Mouse (Mus musculus): ENCODE results near the gene Rnf115.
A peak's percentile ranks its signal among the peaks of the same experiment; 100 is the strongest.
"Not testable (repeated sequence)": the region's sequence is repeated elsewhere in the genome, so short reads cannot be mapped to it uniquely, and the experiment has no call there.

Rnf115 gene

DNA sequence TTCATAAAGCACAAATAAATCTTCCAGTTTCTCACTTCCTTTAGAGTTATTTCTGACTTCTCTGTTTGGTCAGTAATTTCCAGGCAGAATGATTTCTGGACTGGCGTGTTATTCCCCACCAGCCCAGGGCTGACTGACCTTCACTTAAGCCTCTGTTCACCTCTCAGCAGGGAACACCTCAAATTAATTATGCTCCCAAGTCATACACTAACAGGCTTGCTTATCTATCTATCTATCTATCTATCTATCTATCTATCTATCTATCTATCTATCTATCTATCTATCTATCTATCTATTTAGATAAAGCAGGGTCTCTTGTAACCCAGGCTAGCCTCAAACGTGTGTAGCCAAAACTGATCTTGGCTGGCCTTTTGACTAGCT, 18.8 kb upstream of the Rnf115 start:
- no peak for DNase-seq

DNA sequence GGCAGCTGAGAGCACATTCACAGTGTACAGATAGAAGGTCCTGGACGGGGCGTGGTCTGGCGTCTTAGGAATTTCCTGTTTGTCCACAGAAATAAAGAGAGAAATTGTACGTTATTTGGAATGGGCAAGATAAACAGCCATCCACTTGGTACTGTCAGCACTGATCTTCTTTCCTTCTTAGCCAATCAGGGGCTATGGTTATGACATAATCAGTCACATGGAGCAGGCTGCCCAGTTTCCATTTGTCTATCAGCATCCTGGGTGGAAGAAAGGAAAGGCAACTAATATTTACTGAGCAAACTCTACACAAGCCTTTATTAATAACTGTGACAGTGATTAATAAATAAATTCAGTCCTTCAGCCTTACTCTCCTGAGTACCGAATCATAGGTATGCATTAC, 13.2 kb upstream of the Rnf115 start:
- DNase-seq: no peak

DNA sequence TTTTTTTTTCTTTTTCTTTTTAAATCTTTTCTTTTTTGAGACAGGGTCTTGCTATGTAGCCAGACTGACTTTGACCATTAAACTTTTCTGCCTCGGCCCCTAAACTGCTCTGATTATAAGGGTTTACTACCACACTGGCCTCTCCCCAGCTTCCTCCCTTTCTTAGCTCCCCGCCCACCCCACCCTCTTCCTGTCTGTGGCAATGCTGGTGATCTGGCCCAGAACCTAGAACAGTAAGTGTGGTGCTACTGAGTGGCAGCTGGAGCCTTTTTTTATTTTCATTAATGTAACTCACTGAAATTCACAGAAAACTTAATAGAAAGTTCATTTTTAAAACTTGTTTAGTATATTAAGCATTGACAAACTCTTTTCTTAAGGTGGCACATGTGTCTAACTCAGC, 11.6 kb upstream of the Rnf115 start:
- DNase-seq: peak in 1 of 2 experiments; percentile 8

DNA sequence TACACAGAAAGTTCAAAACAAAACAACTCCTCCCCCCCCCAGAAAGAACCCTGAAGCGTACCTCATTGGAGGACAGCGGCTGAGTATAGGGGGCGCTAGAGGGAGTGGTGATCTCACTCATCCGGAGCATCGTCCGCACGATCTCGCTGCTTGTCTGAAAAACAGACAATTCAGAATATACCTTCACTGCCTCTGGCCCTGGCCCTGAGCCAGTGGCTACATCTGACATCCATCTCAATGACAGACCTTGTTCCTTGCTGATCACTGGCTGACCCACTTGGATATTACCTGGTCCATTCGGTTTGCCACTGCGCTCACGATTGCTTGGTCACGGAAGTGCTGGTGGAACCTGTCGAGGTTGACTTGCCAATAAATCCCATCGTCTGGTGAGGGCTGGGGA, 8.3 kb upstream of the Rnf115 start:
- DNase-seq: peak; percentile 50 to 72

DNA sequence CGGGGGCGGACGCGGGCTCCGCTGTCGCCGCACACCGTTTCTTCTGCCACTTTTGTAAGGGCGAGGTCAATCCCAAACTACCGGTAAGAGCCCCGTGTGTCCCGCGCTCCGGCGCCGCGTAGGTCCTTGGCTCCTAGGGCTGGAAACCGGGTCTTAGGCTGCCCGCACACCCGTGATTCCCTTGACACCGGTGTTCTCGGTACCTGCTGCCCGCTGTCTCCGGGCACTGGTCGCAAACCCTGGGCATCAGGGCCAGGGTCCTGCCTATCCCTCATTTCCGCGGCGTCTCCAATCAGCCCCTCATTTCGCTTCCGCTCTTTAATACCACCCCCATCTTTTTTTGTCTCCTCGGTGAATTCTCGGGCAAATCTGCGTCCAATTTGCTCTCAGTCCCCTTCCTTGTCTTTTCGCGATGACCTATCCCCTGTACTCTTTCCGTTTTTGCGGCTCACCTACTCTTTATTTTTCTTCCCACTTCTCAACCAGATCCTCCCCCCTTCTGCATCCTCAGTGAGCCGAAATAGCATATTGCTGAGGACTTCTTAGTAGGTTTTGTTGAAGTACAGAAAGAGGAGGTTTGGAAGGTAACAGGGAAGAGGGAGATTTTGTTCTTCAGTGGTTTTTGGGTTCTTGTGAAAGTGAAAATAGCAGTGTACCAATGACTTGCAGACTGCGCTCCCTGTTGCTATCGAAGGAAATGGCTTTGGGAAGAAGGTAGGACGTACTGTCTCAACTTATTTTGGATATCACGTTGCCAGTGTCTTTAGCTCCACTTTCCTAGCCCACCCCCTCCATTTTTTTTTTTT, 567 bp downstream of the Rnf115 start:
- peak in 1 of 2 experiments; percentile 23 for DNase-seq

DNA sequence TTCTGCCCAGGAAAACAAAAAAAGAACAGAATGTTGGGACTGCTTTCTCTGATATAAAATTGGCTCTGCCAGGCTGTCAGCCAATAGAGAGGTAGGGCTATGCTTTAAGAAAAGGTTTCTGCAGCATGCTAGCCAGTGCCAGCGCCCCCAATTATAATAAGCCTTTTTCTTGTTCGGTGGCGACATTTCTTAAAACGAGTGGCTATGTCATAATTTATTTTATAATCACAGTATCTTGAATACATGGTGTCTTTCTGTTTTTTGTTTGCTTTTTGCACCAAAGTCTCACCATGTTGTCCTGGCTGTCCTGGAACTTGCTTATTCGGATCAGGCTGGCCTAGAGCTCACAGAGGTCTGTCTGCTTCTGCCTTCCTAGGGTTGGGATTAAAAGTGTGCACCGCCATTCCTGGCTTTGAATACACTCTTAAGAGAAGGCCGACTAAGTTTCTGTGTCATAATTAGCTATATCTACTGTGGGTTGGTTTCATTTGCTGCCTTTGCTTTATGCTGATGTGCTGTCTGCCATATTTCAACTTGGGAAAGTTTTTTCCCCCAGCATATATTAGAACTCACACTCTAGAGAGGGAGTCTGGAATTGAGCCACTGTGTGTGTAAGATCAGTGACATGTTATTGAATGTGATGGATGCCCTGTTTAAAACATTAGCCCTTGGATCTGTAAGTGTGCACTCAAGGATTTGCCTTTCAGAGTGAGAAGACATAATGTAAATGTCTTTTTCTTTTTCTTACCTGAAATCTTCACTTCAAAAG, 1.4 kb downstream of the Rnf115 start:
- no peak for DNase-seq

DNA sequence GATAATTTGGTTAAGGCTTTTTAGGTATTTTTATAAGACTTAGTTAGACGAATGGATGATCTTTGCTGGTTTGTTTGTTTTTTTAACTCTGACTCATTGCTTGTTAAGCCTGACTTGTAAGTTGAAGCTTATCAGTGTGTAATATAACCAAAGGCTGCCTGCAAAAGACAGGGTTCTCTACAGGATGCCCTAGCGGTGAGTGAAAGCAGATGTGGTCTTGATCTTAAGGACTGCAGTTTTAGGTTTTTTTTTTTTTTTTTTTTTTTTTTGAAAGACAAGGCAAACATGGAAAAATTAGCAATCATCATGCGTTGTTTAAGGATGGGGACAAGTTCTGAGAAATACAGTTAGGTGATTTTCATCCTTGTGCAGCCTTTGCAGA, 1.9 kb downstream of the Rnf115 start:
- no peak for DNase-seq

DNA sequence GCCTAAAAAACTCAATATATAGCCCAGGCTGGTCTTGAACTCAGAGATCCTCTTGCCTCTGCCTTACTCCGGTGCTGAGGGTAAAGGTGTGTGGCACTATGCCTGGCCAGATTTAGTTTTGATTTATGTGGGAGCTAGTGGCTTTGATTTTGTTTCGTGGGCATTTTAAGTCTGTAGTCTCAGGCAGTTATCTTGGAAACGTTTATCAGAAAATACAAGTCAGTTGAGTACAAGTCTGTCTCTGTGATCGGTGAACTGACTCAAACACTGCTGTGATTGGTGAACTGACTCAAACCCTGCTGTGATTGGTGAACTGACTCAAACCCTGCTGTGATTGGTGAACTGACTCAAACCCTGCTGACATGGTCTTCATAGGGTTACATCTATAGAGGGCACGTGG, 3.3 kb downstream of the Rnf115 start:
- DNase-seq: no peak

DNA sequence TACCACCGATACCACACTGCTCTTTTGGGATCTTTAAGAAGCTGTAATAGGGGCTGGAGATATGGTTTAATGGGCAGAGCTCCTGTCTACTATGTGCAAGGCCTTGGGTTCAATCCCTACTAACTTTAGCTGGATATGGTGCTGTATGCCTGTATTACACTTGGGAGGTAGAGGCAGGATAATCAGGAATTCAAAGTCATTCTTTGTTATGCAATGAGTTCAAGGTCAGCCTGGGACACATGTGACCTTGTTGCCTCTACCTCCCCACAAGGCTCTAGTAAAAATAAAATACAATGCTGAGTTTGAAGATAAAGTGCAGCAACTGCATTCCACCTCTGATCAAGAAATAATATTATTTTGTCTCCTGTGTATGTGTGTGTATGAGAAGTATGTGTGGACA, 6.5 kb downstream of the Rnf115 start:
- DNase-seq: no peak

DNA sequence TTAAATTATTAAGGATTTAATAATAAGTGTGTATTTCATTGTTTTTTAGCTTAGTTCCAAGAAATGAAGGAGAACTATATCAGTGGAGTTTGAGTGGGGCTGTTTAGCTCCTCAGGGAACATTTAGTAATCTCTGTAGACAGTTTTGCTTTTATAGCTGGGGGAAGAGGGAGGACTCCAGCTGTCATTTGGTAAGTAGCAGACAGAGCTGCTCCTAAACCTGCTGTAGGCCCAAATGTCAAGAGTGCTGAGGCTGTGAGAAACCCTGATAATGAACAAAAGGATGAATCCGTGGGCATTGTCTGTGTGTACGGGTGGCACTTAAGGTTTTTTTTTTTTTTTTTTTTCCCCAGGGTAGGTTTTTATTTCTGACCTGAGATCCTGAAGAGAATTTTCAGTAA, 7.7 kb downstream of the Rnf115 start:
- DNase-seq: no peak

DNA sequence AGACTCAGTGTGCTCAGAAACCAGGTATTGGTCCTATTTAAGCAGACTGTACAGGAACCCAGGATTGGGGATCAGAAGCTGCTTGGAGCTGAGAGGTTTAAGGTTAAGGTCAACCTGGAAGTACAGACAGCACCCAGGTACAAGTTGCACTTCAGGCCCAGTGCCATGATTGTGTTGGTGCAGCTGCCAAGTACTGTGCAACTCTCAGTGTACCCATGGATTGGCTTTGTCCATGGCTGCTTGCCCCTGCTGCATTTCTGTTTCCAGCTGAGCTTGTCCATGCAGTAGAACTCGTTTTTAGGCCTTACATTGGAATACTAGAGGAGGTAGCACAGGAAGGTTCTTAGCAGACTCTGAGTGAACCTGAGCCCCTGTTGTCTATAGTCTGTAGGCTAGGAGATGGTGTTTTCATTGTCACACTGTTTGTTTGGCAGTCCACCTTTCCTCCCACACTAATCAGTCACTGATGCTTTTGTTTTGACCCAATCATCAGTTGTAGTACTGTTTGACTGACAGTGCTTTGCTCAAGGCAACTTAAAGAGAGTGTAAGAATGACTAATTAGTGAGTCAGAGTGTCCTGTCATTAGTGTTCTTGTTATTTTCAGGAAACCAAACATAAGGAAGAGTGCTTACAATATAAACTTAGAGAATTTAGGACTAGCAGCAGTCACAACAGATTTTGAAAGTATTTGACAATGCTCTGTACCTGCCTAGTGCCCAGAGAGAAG, 9.7 kb downstream of the Rnf115 start:
- peak in 1 of 2 experiments; percentile 46 for DNase-seq

DNA sequence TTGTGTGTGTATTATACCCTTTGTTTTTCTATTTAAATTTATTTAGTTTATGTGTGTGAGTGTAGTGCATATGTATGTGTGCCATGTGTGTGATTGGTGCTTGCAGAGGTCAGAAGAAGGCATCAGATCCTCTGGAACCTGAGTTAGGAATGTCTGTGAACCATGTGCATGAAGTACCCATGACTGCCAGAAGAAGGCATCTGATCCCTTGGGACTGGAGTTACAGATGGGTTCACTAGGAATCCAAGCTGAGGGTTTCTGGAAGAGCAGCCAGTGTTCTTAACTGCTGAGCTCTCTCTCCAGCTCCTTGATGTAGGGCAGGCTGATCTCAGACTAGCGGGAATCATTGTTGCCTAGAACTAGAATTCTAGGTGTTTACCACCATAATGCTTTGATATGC, 10.5 kb downstream of the Rnf115 start:
- no peak for DNase-seq

DNA sequence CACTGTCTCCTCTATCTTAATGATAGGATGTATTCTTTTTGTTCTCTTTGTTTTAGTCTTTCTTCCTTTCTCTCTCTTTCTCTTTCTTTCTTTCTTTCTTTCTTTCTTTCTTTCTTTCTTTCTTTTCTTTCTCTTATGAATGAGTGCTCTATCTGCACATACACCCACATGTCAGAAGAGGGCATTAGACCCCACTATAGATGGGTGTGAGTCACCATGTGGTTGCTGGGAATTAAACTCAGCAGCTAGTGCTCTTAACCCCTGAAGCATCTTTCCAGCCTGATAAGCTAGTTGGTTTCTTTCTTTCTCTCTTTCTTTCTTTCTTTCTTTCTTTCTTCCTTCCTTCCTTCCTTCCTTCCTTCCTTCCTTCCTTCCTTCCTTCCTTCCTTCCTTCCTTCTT, 12.8 kb downstream of the Rnf115 start:
- DNase-seq: not testable (repeated sequence)

DNA sequence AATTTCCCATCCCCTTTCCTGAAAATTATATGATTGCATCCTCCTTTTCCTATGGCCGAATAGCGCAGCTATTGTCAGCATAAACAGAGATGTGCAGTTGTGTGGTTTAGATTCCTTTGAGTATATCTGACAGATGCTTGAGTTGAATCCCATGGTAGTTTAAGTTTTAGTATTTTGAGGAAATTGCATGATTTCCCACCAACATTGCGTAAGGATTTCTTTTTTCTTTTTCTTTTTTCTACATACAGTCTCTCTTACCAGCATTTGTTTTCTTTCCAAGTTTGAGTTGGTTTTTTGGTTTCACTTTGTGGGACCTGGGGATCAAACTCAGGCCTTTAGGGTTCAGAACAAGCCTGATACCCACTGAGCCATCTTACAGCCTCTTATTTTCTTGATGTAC, 16.9 kb downstream of the Rnf115 start:
- DNase-seq: no peak

DNA sequence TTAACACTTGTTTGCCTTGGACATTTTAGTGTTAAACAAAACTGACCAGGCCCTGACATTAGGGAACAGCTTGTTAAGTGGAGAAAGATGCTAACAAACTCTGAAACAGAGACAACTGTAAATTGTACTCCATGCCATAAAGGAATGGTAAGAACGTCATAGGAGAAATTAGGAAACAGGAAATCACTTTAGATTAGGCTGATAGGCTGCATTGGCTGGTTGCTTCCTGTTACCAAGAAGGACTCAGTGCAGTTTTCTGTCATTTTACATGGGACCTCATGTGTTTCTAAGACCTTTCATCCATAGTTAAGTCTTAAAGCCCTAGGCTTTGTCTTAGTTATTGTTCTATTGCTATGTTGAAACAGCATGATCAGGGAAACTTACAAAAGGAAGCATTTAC, 19.4 kb downstream of the Rnf115 start:
- no peak for DNase-seq

DNA sequence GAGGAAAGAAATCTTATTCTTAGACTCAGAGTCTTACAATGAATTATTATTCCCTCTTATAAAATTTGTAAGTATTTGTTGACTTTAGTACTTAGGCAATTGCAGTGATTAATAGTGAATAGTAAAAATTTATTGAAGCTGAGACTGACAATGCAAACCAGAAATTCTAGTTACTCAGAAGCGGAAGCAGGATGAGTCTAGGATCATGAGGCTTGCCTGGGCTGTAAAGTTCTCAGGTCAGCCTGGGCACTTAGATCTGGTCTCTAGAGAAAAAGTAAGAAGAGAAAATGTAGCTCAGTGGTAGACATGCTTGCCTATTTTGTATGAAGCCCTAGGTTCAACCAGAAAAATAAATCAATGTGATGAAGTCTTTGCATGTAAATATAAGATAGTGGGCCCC, 28.5 kb downstream of the Rnf115 start:
- no peak for DNase-seq

DNA sequence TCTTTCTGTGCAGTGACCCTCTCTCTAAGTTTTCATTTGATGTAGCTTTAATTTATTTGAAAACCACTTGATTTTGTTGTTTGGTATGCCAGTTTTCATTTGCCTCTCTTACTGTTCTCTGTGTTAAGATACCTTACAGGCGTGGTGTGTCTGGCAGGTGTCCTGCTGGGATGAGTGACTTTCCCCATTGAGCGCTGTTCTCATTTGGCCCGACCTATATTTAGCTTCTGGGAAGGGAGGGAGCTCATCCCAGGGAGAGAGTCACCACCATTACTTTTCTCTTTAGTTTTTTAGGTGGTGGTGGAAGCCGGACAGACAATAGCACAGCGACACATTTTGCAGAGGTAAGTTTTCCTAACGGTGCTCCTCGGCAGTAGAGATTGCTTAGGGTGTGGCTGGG, 30.2 kb downstream of the Rnf115 start:
- no peak for DNase-seq

DNA sequence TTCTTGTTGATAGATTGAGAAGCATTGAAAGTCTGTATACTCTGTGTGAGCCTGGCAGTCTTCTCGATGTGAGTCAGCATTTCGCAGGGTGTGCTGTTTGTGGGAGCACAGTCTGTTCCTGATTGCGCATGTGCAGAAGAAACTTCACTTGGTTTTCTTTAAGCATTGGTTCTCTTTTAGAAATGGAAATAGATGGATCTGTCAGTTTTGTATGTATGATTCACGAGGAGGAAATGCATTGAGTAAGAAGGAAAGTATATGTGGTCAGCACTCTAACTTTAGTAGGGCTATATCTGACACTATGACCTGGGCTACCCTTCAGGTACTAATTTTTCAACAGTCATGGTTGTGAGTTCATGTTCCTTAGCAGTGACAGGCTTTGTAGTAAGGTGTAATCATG, 32.2 kb downstream of the Rnf115 start:
- DNase-seq: no peak

DNA sequence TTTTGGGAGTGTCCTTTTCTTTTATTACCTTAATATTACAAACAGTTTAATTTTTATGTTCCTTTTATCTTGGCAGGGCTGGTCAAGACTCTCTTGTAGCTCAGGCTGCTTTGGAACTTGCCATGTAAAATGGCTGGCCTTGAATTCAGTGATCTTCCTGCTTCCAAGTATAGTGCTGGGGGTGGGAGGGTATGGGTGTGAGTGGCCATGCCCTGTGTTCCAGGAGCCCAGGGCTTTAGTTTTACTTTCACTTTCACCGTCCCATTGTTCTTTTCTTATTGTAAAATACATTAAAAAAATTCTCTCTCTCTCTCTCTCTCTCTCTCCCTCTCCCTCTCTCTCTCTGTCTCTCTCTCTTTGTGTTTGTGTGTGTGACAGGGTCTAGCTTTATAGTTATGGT, 37.1 kb downstream of the Rnf115 start:
- DNase-seq: peak in 1 of 2 experiments; percentile 14

DNA sequence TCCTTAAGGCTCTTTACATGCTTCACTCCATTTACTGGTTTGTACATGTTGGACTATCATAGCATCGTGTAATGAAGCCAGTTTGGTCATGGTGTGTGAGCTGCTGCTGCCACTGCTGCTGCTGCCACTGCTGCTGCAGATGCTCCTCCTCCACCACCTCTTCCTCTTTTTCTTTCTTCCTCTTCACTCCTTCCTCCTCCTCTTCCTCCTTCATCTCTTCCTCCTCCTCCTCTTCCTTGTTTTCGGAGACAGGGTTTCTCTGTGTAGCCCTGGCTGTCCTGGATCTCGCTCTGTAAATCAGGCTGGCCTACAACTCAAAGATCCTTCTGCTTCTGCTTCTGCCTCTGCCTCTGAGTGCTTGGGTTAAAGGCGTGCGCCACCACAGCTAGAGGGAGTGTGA, 42.5 kb downstream of the Rnf115 start:
- DNase-seq: no peak

DNA sequence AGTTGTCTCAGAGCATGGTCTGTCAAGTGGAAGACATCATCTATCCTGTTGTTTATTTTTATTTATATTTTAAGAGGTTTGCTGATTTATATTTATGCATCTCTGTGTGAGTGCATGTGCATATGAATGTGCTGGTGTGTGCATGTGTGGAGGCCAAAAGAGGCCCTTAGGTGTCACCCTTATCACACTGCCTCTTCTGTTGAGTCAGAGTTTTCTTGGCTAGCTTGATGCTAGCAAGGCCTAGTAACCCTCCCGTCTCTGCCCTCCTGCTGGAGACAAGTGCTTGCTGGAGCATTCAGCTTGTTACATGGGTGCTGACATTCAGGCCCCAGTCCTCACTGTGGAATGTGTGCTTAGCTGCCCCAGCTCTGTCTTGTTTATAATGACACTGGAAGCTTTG, 45.5 kb downstream of the Rnf115 start:
- peak in 1 of 2 experiments; percentile 26 for DNase-seq

DNA sequence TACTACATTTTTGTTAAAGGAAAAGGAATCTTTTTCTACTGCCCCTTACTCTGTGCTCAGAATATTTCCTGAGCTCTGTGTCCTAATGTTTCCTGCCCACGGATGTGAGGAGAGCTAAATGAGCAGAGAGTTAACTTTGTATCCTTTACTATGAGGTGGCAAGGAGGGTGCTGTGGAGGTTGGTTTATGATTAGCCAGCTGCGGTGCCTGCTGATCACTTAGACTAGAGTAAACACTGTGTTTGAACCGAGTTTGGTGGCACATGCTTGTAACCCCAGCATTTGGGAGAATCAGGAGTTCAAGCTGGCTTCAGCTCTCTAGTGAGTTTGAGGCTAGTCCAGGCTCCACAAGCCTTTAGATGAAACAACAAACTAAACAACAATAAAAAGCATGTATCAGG, 49.7 kb downstream of the Rnf115 start:
- DNase-seq: peak; percentile 71 to 75

DNA sequence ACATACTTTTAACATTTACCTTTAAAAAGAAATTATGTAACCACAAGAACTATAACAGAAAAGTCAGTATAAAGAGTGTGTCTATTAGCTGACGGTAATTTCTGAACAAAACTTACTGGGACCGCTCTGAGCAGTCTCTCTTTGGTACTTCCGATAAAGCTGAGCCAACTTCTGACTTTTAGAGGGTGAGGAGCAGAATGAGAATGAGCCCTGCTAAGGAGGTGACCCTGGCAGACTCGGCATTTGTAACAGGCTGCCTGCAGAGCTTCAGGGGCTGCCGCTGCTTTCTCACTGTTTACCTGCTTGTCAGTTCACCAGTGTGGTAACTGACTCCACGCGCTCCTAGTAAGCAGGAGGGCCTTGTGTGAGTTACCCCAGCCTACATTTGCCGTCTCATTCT, 54.8 kb downstream of the Rnf115 start:
- DNase-seq: no peak

DNA sequence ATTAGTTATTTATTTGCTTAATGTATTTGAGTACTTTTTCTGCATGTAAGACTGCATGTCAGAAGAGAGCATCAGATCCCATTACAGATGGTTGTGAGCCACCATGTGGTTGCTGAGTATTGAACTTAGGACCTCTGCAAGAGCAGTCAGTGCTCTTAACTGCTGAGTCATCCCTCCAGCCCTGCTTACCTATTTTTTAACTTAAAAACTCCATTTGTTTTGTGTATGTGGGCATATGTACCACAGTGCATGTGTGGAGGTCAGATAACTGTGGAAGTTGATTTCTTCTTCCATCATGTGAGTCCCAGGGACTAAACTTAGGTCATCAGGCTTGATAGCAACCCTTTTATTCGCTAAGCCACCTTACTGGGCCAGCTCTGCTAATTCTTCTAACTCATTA, 60.3 kb downstream of the Rnf115 start:
- DNase-seq: no peak

Data from kidney, postnatal 36 days (tissue).